Comparison of ENCODE assay signal across 8 mouse cellular contexts in genomic region chr14:98414201-98414600, GRCm38 (mm10).
DNase-seq lines count a peak whose midpoint lies in the region; ATAC-seq and TF ChIP-seq lines count a peak whose summit lies in the region.

No protein-coding gene starts in this region.

- H3K4me3 ChIP-seq in hindbrain, postnatal 0 days (ENCODE audit: low read length) = no peak overlapping the region
- H3K4me3 ChIP-seq in hindbrain, embryonic 12.5 days = no peak overlapping the region
- H3K4me3 ChIP-seq in E14TG2a.4 (replicated peaks; ENCODE audit: low read length) = no peak overlapping the region
- H3K4me3 ChIP-seq in cortical plate, adult 2 months (ENCODE audit: insufficient read depth, low read length) = no peak overlapping the region

- no peaks in the 10 kb centered on the region for H3K9me3 ChIP-seq in hindbrain, postnatal 0 days (ENCODE audit: low read length)
- H3K9me3 ChIP-seq in hindbrain, embryonic 12.5 days (replicated peaks) = no peaks in the 10 kb centered on the region
- H3K9me3 ChIP-seq in E14TG2a.4 (ENCODE audit: low read length) = no peaks in the 10 kb centered on the region

- no peaks in the 10 kb centered on the region for H3K4me1 ChIP-seq in hindbrain, postnatal 0 days (ENCODE audit: insufficient read depth, low read length)
- no peaks in the 10 kb centered on the region for H3K4me1 ChIP-seq in hindbrain, embryonic 12.5 days
- H3K4me1 ChIP-seq in E14TG2a.4 (replicated peaks; ENCODE audit: low read depth, low read length) = no peaks in the 10 kb centered on the region
- H3K4me1 ChIP-seq in cortical plate, adult 2 months (ENCODE audit: control insufficient read depth, insufficient read depth, low read length) = no peaks in the 10 kb centered on the region

- peak; percentile 3 for DNase-seq in hindbrain, postnatal 0 days (ENCODE audit: low spot score)
- peak; percentile 6 for DNase-seq in lung, postnatal 36 days
- no peak for DNase-seq in layer of hippocampus, adult 8-10 months (ENCODE audit: low spot score in 2 of 2)
- DNase-seq in urinary bladder, postnatal 25 days (ENCODE audit: low spot score) = no peak
- no peak for DNase-seq in layer of hippocampus, adult 18-20 months (ENCODE audit: low spot score in 2 of 2)

- no peak overlapping the region for H3K9ac ChIP-seq in hindbrain, postnatal 0 days (replicated peaks; ENCODE audit: low read length)
- no peak overlapping the region for H3K9ac ChIP-seq in hindbrain, embryonic 12.5 days

- ATAC-seq in hindbrain, postnatal 0 days = no peak
- ATAC-seq in hindbrain, embryonic 12.5 days (ENCODE audit: low FRiP score) = no peak

- H3K36me3 ChIP-seq in hindbrain, postnatal 0 days (ENCODE audit: insufficient read depth, low read length) = no peaks in the 10 kb centered on the region
- no peaks in the 10 kb centered on the region for H3K36me3 ChIP-seq in hindbrain, embryonic 12.5 days
- H3K36me3 ChIP-seq in E14TG2a.4 (ENCODE audit: insufficient read depth, low read length) = no peaks in the 10 kb centered on the region

- TF ChIP-seq POLR2A in cortical plate, adult 2 months (IDR thresholded peaks at IDR 0.05; ENCODE audit: extremely low read depth, insufficient read depth, low read length) = no peak

- no peak overlapping the region for H3K4me2 ChIP-seq in hindbrain, postnatal 0 days (ENCODE audit: low read depth, low read length)
- no peak overlapping the region for H3K4me2 ChIP-seq in hindbrain, embryonic 12.5 days (replicated peaks)

- H3K27ac ChIP-seq in hindbrain, postnatal 0 days = no peak overlapping the region
- H3K27ac ChIP-seq in hindbrain, embryonic 12.5 days = no peak overlapping the region
- H3K27ac ChIP-seq in cortical plate, adult 2 months (ENCODE audit: insufficient read depth, low read length) = no peak overlapping the region

- WGBS in hindbrain, postnatal 0 days = 64% methylated on average over 7 of the region's 7 CpGs
- WGBS in hindbrain, embryonic 12.5 days = 62% methylated on average over 7 of the region's 7 CpGs

- H3K27me3 ChIP-seq in hindbrain, postnatal 0 days (ENCODE audit: insufficient read depth, low read length) = no peaks in the 10 kb centered on the region
- H3K27me3 ChIP-seq in hindbrain, embryonic 12.5 days = no peaks in the 10 kb centered on the region
- no peaks in the 10 kb centered on the region for H3K27me3 ChIP-seq in E14TG2a.4 (ENCODE audit: insufficient read depth, low read length)

- peak; percentile 45 for TF ChIP-seq CTCF in hindbrain, postnatal 0 days (IDR thresholded peaks at IDR 0.05; ENCODE audit: low read depth)
- TF ChIP-seq CTCF in E14TG2a.4 (conservative IDR thresholded peaks at IDR 0.05; ENCODE audit: low read length) = peak; percentile 50; the same call in 1 of the 2 replicates
- peak; percentile 22; the same call in 1 of the 2 replicates for TF ChIP-seq CTCF in cortical plate, adult 2 months (IDR thresholded peaks at IDR 0.05; ENCODE audit: extremely low read depth, insufficient read depth, low read length)

Comparison
In these comparisons a context has a peak if more than half of its experiments do, and no peak if none do; other contexts are left out.
1. DNase-seq: peak in hindbrain, postnatal 0 days (single experiment) and lung, postnatal 36 days (single experiment); none in layer of hippocampus, adult 8-10 months (0 of 2), urinary bladder, postnatal 25 days (single experiment) and layer of hippocampus, adult 18-20 months (0 of 2).
2. Peak in every context shown above with its lines, with median percentiles within 50 percentile points of each other: CTCF ChIP-seq.